Mouse (Mus musculus) left cerebral cortex, adult 6 months (tissue): ENCODE measurements around the gene Nadk. TPM values are rescaled to one million over a fixed set of nuclear protein-coding genes. Genes with fewer than 3 reads are reported as not detected.

Source experiments
- long read RNA-seq, 2 experiments: library from polyadenylated mRNA; unstranded; transcript quantifications; one replicate each; pipeline ENCODE4 v2.0.0; 2019 to 2020
- polyA plus RNA-seq: library from polyadenylated mRNA; unstranded; fragments of <200 nt; fragmentation: Nextera tagmentation; gene quantifications from 2 replicates; pipeline ENCODE4 v1.2.3, GENCODE M21; 2021

The Nadk gene
- 50.0 and 57.1 TPM in 2 replicates for polyA plus RNA-seq
- long read RNA-seq, experiment 1, transcript Nadk-203 (12 exons, 3,152 nt): major isoform, 526 of 670 reads
- long read RNA-seq, experiment 1, partial matches to known transcripts: 20 of 670 reads
- long read RNA-seq, experiment 1, other reads (novel, unspliced or antisense): 121 of 670 reads
- long read RNA-seq, experiment 2, transcript Nadk-203 (12 exons, 3,152 nt): major isoform, 48 of 79 reads
- long read RNA-seq, experiment 2, partial matches to known transcripts: 25 of 79 reads
- long read RNA-seq, experiment 2, other reads (novel, unspliced or antisense): 5 of 79 reads

DNA sequence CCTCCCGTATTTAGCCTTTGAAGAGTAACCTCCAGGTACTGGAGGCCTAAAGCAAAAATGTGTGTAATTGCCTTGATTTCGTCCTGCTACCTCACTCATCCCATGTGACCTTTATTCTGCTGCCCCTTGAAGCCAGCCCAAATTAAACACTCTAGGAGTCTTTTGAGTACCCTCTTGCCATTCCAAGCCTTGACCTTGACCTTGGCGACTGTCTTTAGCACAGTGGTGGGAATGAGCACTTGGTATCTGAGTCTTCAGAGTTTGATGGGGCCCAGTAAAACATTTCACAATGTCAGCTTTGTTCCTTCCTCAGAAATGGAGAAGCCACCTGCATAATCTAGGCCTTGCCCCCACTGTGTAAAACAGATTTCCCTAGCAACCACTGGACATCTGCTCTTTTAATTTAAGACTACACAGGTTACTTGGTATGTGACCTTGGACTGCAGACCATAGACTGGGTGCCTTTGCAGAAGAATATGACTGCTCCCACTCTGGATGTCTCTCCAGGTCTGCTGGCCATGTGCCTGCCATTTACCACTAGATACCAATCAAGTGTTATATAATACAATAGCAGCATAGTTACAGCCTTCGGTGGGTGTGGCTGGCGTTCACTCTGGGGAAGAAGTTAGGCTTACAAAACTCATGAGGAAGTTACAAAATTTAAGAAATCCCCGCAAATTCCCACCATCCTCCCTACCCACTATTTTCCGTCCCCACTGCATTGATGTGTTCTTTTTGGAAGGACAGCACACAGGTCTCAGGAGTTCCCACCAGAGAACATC is at the start of gene Nadk:
Gene Nadk, plus strand, starts transcription at position 718 of the 782 bp plus-strand sequence.

DNA sequence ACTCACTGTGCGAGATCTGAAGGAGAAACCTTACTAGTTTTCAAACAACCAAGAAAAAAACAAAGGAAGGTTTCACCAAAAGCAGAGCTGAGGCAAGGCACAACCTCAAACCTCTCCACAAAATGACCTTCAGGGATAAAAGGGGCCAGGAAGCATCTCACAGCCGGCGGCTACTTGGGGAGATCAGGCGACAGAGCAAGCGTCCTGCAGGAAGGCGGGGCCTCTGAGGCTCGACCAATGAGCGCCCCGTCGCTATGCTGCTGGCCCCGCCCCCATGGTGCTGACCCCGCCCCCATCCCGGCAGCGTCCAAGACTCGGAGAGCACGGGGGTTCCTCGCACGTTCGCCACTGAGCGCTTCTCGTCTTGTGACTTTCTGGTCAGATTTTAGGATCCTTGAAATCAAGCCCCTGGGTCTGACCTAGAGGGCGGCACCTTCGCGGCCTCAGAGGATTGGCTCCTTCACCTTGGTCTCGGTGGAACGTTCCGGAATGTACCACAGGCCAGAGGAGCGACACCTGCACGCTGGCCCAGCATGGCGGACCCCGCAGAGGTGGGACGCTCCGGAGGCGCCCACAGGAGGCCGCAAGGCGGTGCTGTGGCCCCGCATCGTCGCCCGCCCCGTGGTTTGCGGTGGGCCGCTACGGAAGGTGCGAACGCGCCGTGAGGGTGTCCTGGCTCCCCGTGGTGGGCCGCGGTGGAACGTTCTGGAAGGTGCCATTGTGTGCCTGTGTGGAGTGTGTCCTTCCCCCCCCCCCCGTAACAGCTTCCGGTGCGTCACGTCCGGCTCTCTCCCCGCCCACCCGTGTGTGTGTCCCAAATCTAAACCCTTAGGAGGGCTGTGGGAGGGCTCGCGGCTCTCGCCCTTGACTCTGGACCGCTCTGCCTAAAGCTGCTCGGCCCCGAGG is 39.2 kb downstream of the Nadk start, which contains the start of gene Slc35e2:
Gene Slc35e2, plus strand, starts transcription at position 326 of the 906 bp plus-strand sequence.

DNA sequence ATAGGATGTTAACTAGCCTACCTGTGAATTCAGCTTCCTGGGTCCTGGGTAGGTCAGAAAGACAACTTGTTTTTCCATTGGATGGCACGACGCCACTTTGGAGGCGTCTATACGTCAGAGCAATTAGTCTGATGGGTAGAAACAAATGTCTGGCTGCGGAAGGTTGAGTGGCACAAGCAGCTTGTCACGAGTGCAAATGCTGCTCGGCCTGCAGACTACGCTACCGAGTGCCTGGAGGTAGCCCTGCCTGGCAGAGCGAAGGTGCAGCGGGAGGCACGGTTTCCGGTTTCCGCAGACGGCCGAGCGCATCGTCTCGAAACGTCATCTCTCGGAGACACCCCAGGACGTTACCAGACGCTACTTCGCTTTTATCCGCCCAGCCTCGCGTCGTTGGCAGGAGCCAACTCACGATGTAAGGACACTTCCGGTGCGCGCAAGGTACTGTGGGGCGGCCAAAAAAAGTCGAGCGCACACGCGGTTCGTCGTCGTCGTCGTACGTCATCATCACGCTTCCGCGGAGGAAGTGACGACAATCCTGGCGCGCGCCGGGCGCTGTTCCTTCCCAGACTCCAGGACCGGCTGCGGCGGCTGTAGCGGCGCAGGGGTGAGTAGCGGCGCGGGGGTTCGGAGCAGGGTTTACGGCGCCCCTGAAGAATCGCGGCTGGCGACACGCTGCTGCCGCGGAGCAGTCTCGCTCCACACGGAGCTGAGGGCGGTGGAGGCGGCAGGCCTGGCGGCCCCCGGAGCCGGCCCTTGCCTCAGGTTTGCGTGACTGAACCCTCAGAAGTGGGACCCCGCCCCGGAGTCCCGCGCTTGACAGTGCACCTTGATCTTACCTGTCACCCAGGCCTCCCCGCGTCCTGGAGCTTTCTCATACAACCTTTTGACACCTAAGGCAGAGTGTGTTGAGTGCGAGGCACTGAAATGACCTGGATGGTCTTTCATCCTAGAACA is 62.4 kb downstream of the Nadk start, which contains the start of gene Cdk11b:
Gene Cdk11b, plus strand, starts transcription at position 517 of the 954 bp plus-strand sequence.

Other genes with a start within 250 kb of the Nadk start
- gene Prkcz, start 201.0 kb upstream of the Nadk start, polyA plus RNA-seq: 135 and 154 TPM in 2 replicates
- gene Gabrd, start 164.3 kb upstream of the Nadk start, polyA plus RNA-seq: 108 and 113 TPM in 2 replicates
- gene Cfap74, start 153.2 kb upstream of the Nadk start, polyA plus RNA-seq: 6.5 and 9.3 TPM in 2 replicates
- gene Tmem52, start 93.3 kb upstream of the Nadk start, polyA plus RNA-seq: 3.0 and 5.0 TPM in 2 replicates
- 1,449 and 1,717 TPM in 2 replicates for gene Gnb1, start 71.0 kb upstream of the Nadk start, polyA plus RNA-seq
- gene Slc35e2, start 39.0 kb downstream of the Nadk start, polyA plus RNA-seq: 25.0 and 31.7 TPM in 2 replicates
- 42.7 and 48.3 TPM in 2 replicates for gene Cdk11b, start 62.5 kb downstream of the Nadk start, polyA plus RNA-seq
- gene Gm10563, start 83.0 kb downstream of the Nadk start, polyA plus RNA-seq: not detected in 2 replicates
- 0.69 and 1.4 TPM in 2 replicates for gene Mmp23, start 91.0 kb downstream of the Nadk start, polyA plus RNA-seq
- gene Mib2, start 106.8 kb downstream of the Nadk start, polyA plus RNA-seq: 19.7 and 26.1 TPM in 2 replicates
- 11.4 and 23.4 TPM in 2 replicates for gene Fndc10, start 132.0 kb downstream of the Nadk start, polyA plus RNA-seq
- gene Ssu72, start 142.4 kb downstream of the Nadk start, polyA plus RNA-seq: 228 and 240 TPM in 2 replicates
- 3.6 and 7.2 TPM in 2 replicates for gene Tmem240, start 172.4 kb downstream of the Nadk start, polyA plus RNA-seq
- 25.7 TPM in 2 replicates for gene Atad3a, start 198.7 kb downstream of the Nadk start, polyA plus RNA-seq
- 15.1 and 16.2 TPM in 2 replicates for gene Vwa1, start 212.3 kb downstream of the Nadk start, polyA plus RNA-seq
- gene Tmem88b, start 223.5 kb downstream of the Nadk start, polyA plus RNA-seq: 10.4 and 10.7 TPM in 2 replicates
- not detected in 2 replicates for gene Ankrd65, start 228.1 kb downstream of the Nadk start, polyA plus RNA-seq
- gene Mrpl20, start 240.5 kb downstream of the Nadk start, polyA plus RNA-seq: 391 and 409 TPM in 2 replicates